Mouse (Mus musculus) hindbrain, embryonic 10.5 days (tissue): Measurements from ENCODE around the gene Pex5. TPM values are rescaled to one million over a fixed set of nuclear protein-coding genes. Genes with fewer than 3 reads are reported as not detected.

ENCODE experiments used
- DNase-seq: peaks from one replicate; pipeline ENCODE4 v3.0.0-alpha.2; 2017; ENCODE audit warnings: low spot score
- H3K27ac ChIP-seq: fragments of 300-500 bp; sonication (generic); 2 replicates; pipeline ENCODE4 v1.5.1; 2016; ENCODE audit warnings: mild to moderate bottlenecking, moderate library complexity
- H3K27me3 ChIP-seq: fragments of 300-500 bp; sonication (generic); 2 replicates; pipeline ENCODE4 v1.6.1; 2016; ENCODE audit warnings: mild to moderate bottlenecking; ENCODE audit not compliant: poor library complexity, insufficient read depth, severe bottlenecking
- H3K36me3 ChIP-seq: fragments of 300-500 bp; sonication (generic); 2 replicates; pipeline ENCODE4 v1.6.1; 2016; ENCODE audit warnings: mild to moderate bottlenecking, moderate library complexity
- H3K4me1 ChIP-seq: fragments of 300-500 bp; sonication (generic); replicated peaks from 2 replicates; pipeline ENCODE4 v1.6.1; 2016; ENCODE audit warnings: mild to moderate bottlenecking
- H3K4me3 ChIP-seq: fragments of 300-500 bp; sonication (generic); 2 replicates; pipeline ENCODE4 v1.5.1; 2016; ENCODE audit warnings: mild to moderate bottlenecking, moderate library complexity
- H3K9me3 ChIP-seq: fragments of 300-500 bp; sonication (generic); 2 replicates; pipeline ENCODE4 v1.6.1; 2016; ENCODE audit warnings: mild to moderate bottlenecking, moderate library complexity
- WGBS: fragments of 180-500 bp; shearing (Covaris S2); methylation state at CpG from one replicate; pipeline ENCODE4 v1.1.7; 2016; 5-methylcytosine and 5-hydroxymethylcytosine counted together
- polyA plus RNA-seq: library from polyadenylated mRNA; unstranded; fragments of >200 nt; fragmentation: Nextera tagmentation; extraction: Ambion mirVana; gene quantifications from 2 replicates; pipeline ENCODE4 v1.2.1, GENCODE M21; 2016

The Pex5 gene
- polyA plus RNA-seq, 1 experiment from 2014 or later = 51.7 TPM

DNA sequence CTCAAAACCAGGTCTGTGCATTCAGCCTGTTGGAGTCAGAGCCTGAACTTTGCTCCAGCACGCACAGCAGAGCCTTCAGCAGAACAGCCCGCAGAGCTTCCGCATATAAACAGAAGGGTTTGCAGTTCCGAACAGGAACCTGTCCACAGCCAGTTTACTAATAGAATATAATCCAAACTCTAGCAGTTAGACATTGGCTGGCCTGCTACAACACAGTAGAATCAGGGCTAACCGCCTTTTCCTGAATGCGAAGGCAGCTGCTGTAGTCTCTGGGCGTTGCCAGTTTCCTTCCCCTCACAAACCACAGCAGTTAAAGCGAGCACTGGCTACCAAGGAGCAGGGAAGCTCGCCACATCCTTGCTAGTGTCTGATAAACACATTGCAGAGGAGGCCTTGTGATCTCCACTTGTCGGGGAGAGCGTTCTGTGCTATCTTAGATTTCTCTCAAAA is 39.4 kb downstream of the Pex5 start:
- Histone ChIP-seq H3K27me3 (no peaks in the 10 kb centered on the region), H3K4me1 (peaks cover 8% of the 10 kb centered on the region), H3K36me3 (no peaks in the 10 kb centered on the region), H3K27ac (no peak overlapping the region), H3K9me3 (no peaks in the 10 kb centered on the region), H3K4me3 (no peak overlapping the region)
- DNase-seq = no peak
- WGBS = 88% methylated on average over 11 of the region's 11 CpGs

- Histone ChIP-seq H3K27ac (no peak overlapping the region), H3K4me3 (no peak overlapping the region), H3K4me1 (peaks cover 8% of the 10 kb centered on the region), H3K9me3 (no peaks in the 10 kb centered on the region), H3K27me3 (no peaks in the 10 kb centered on the region), H3K36me3 (no peaks in the 10 kb centered on the region)
- WGBS = 87% methylated on average over 4 of the region's 4 CpGs
- DNase-seq = no peak
Measured at GRCm38 (mm10) chr6:124374683-124375082, 40.2 kb downstream of the Pex5 start.

- H3K9me3 ChIP-seq = no peaks in the 10 kb centered on the region
- no peak for DNase-seq
- H3K27me3 ChIP-seq = no peaks in the 10 kb centered on the region
- no peak overlapping the region for H3K4me3 ChIP-seq
- H3K4me1 ChIP-seq = peaks cover 8% of the 10 kb centered on the region
- WGBS = 94% methylated on average over 6 of the region's 6 CpGs
- H3K27ac ChIP-seq = no peak overlapping the region
- H3K36me3 ChIP-seq = no peaks in the 10 kb centered on the region
Measured at GRCm38 (mm10) chr6:124373584-124374206, 41.2 kb downstream of the Pex5 start.

- Histone ChIP-seq H3K27me3 (no peaks in the 10 kb centered on the region), H3K36me3 (no peaks in the 10 kb centered on the region)
- 49% methylated on average over 5 of the region's 5 CpGs for WGBS
Measured at GRCm38 (mm10) chr6:124364328-124364727, 50.5 kb downstream of the Pex5 start.

GRCm38 (mm10) chr6:124360549-124360948 is 54.3 kb downstream of the Pex5 start:
- Histone ChIP-seq H3K4me3 (no peak overlapping the region), H3K36me3 (no peaks in the 10 kb centered on the region), H3K27me3 (no peaks in the 10 kb centered on the region), H3K27ac (no peak overlapping the region), H3K4me1 (no peaks in the 10 kb centered on the region), H3K9me3 (no peaks in the 10 kb centered on the region)
- 61% methylated on average over 6 of the region's 6 CpGs for WGBS
- DNase-seq = no peak

More at GRCm38 (mm10) chr6:124364328-124364727, 50.5 kb downstream of the Pex5 start:
- no peak overlapping the region for H3K4me3 ChIP-seq
- no peak overlapping the region for H3K27ac ChIP-seq
- DNase-seq = no peak
- H3K4me1 ChIP-seq = no peaks in the 10 kb centered on the region
- H3K9me3 ChIP-seq = no peaks in the 10 kb centered on the region

DNA sequence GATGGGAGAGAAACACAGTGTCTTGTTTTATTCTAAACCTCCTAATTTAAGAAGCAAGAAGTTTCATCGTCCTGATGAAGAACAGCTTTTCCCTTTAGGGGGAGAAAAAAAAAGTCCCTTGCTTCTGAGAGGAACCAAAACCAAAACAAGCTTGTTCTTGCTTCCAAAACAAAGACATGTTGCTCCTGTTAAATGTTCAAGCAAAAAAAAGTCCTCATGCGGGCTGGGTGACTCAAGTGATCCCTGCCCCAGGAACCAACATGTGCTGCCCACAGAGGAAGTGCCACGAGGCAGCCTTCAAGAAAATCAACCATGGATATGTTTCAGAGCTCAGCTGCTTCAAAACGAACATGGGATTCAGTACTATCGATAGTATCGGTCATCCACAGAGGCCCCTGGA is 55.9 kb downstream of the Pex5 start:
- Histone ChIP-seq H3K4me3 (no peak overlapping the region), H3K27ac (no peak overlapping the region), H3K9me3 (no peaks in the 10 kb centered on the region), H3K4me1 (no peaks in the 10 kb centered on the region), H3K27me3 (no peaks in the 10 kb centered on the region), H3K36me3 (no peaks in the 10 kb centered on the region)
- no peak for DNase-seq
- WGBS = 82% methylated on average over 6 of the region's 6 CpGs

DNA sequence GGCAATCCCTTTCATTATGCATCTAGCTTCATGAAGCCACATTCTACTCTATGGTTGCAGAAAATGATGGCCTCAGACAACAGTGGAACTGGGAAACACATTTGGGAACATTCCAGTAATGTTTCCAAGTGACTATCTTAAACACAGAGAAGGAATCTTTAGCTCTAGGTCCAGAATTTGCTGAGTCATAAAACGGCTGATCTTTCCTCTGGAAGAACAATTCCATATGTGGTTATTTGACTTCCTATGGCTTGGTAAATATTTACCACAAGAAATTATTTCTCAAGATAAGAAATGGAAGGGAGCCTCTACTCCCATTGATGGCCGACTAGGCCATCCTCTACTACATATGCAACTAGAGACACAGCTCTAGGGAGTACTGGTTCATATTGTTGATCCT is 61.6 kb downstream of the Pex5 start:
- Histone ChIP-seq H3K27me3 (no peaks in the 10 kb centered on the region), H3K27ac (no peak overlapping the region), H3K36me3 (no peaks in the 10 kb centered on the region), H3K4me3 (no peak overlapping the region), H3K9me3 (no peaks in the 10 kb centered on the region), H3K4me1 (no peaks in the 10 kb centered on the region)
- no peak for DNase-seq
- 82% methylated on average over 2 of the region's 2 CpGs for WGBS

Other genes starting within 250 kb of the Pex5 start
- gene Vmn2r27, start 183.2 kb downstream of the Pex5 start, polyA plus RNA-seq = not detected in 2 replicates
- not detected in 2 replicates for gene Cd163, start 110.4 kb downstream of the Pex5 start, polyA plus RNA-seq
- 8.8 and 20.4 TPM in 2 replicates for gene Clstn3, start 49.7 kb upstream of the Pex5 start, polyA plus RNA-seq
- gene C1rl, start 78.0 kb upstream of the Pex5 start, polyA plus RNA-seq = 0.14 and 0.47 TPM in 2 replicates
- 0.06 and 0.33 TPM in 2 replicates for gene C1ra, start 97.3 kb upstream of the Pex5 start, polyA plus RNA-seq
- gene C1s1, start 127.3 kb upstream of the Pex5 start, polyA plus RNA-seq = 0.51 and 0.75 TPM in 2 replicates
- gene C1rb, start 155.2 kb upstream of the Pex5 start, polyA plus RNA-seq = not detected in 2 replicates
- not detected in 2 replicates for gene C1s2, start 221.0 kb upstream of the Pex5 start, polyA plus RNA-seq
- gene Lpcat3, start 248.0 kb upstream of the Pex5 start, polyA plus RNA-seq = 39.6 and 43.6 TPM in 2 replicates